Comparison of ENCODE assay signal across 8 mouse cellular contexts in the genomic region with DNA sequence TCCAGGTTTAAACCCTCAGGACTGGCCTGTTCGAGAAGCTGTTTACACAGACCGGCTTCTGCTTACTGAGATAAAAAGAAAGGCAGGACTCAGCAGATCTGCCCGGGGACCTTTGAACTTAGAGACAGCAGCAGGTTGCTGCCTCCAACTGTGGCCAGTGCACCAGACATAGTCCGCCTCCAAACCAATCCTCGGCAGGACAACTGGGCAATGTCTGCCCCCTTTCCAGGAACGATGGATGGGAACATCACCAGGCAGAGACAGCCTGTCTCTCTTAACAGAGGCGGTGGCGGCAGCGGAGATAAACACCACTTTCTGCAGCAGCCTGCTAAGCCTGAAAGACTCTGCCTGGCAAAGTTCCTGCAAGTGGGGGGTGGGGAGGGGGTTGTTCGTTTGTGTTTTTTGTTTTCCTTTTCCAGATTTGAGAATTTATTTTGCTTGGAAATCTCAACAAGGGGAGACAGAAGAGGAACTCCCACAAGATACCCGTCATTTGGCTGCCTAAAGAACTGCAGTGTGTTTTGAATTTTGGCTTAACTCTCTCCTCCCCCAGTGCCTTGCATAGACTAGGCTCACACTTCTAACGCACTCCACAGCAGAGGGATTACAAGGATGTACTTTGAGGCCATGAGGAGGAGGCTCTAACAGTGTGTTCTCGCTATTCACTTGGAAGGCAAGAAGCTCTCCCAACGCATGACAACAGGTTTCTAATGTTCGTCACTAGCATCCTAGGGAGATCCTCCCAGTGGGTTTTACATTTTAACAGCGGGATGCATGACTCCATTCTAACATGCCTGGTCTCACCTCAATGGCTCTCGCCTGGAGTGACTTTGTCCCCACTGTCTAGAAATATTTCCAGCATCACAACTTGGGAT. TPM values are rescaled to one million over a fixed set of nuclear protein-coding genes. Genes with fewer than 3 reads are reported as not detected.
DNase-seq lines count a peak whose midpoint lies in the region; ATAC-seq and TF ChIP-seq lines count a peak whose summit lies in the region.

No protein-coding gene starts in this region.

- peak overlapping the region; percentile 84; the same call in 1 of the 2 replicates for H3K9ac ChIP-seq in forebrain, embryonic 14.5 days (ENCODE audit: low read length)
- peak overlapping the region; percentile 87 for H3K9ac ChIP-seq in lung, embryonic 16.5 days (ENCODE audit: low read length)
- no peak overlapping the region; the same call in 1 of the 2 replicates for H3K9ac ChIP-seq in stomach, embryonic 14.5 days (replicated peaks; ENCODE audit: low read depth, low read length)

- no peak for DNase-seq in frontal cortex, postnatal 25 days (ENCODE audit: low spot score in 2 of 2)
- DNase-seq in MN1 (ENCODE audit: low spot score), result peak; percentile 36
- no peak for DNase-seq in forebrain, embryonic 14.5 days (ENCODE audit: low spot score)
- peak; percentile 95 for DNase-seq in kidney, adult 2 months
- no peak for DNase-seq in retina, embryonic 14.5 days (ENCODE audit: low spot score)

- H3K4me2 ChIP-seq in forebrain, embryonic 14.5 days (ENCODE audit: low read length), result peak overlapping the region; percentile 99
- H3K4me2 ChIP-seq in lung, embryonic 16.5 days (ENCODE audit: low read depth, low read length), result peak overlapping the region; percentile 95
- H3K4me2 ChIP-seq in stomach, embryonic 14.5 days (replicated peaks; ENCODE audit: low read depth, low read length), result peak overlapping the region; percentile 91

- H3K4me3 ChIP-seq in forebrain, embryonic 14.5 days (ENCODE audit: low read depth, low read length), result peak overlapping the region; percentile 77
- H3K4me3 ChIP-seq in kidney, adult 2 months (ENCODE audit: insufficient read depth, low read depth, low read length), result peak overlapping the region; percentile 67
- H3K4me3 ChIP-seq in lung, embryonic 16.5 days (ENCODE audit: low read length), result peak overlapping the region; percentile 91
- peak overlapping the region; percentile 60 for H3K4me3 ChIP-seq in stomach, embryonic 14.5 days (ENCODE audit: low read depth, low read length)

- H3K4me1 ChIP-seq in forebrain, embryonic 14.5 days (ENCODE audit: control insufficient read depth, insufficient read depth, low read length), result peaks cover 18% of the 10 kb centered on the region
- H3K4me1 ChIP-seq in kidney, adult 2 months (ENCODE audit: control insufficient read depth, insufficient read depth, low read length), result peaks cover 27% of the 10 kb centered on the region
- H3K4me1 ChIP-seq in lung, embryonic 16.5 days (replicated peaks; ENCODE audit: control insufficient read depth, insufficient read depth, low read length), result peaks cover 22% of the 10 kb centered on the region
- H3K4me1 ChIP-seq in stomach, embryonic 14.5 days (ENCODE audit: control insufficient read depth, insufficient read depth, low read length), result peaks cover 18% of the 10 kb centered on the region

- H3K9me3 ChIP-seq in forebrain, embryonic 14.5 days (replicated peaks; ENCODE audit: control insufficient read depth, low read length), result no peaks in the 10 kb centered on the region; the same call in 1 of the 2 replicates
- H3K9me3 ChIP-seq in lung, embryonic 16.5 days (ENCODE audit: control insufficient read depth, low read length), result no peaks in the 10 kb centered on the region; the same call in 1 of the 2 replicates
- H3K9me3 ChIP-seq in stomach, embryonic 14.5 days (ENCODE audit: control insufficient read depth, low read depth, low read length), result no peaks in the 10 kb centered on the region

- peak; percentile 66 for ATAC-seq in frontal cortex, adult (ENCODE audit: low TSS enrichment)
- ATAC-seq in forebrain, embryonic 14.5 days, result no peak
- ATAC-seq in lung, embryonic 16.5 days (ENCODE audit: low read depth), result no peak
- ATAC-seq in stomach, embryonic 14.5 days (ENCODE audit: insufficient number of reproducible peaks, insufficient read depth, low FRiP score, low read depth), result no peak

- TF ChIP-seq POLR2A in kidney, adult 2 months (IDR thresholded peaks at IDR 0.05; ENCODE audit: low read depth, low read length), result no peak

- peaks cover 21% of the 10 kb centered on the region for H3K36me3 ChIP-seq in forebrain, embryonic 14.5 days (ENCODE audit: control insufficient read depth, insufficient read depth, low read length)
- peaks cover 5% of the 10 kb centered on the region for H3K36me3 ChIP-seq in kidney, adult 2 months (ENCODE audit: control insufficient read depth, insufficient read depth, low read length)
- peaks cover 17% of the 10 kb centered on the region for H3K36me3 ChIP-seq in lung, embryonic 16.5 days (ENCODE audit: control insufficient read depth, insufficient read depth, low read length)
- H3K36me3 ChIP-seq in stomach, embryonic 14.5 days (ENCODE audit: control insufficient read depth, insufficient read depth, low read length), result no peaks in the 10 kb centered on the region; the same call in 1 of the 2 replicates

- H3K27ac ChIP-seq in forebrain, embryonic 14.5 days (ENCODE audit: low read depth, low read length), result no peak overlapping the region
- peak overlapping the region; percentile 87 for H3K27ac ChIP-seq in kidney, adult 2 months (ENCODE audit: insufficient read depth, low read depth, low read length)
- H3K27ac ChIP-seq in lung, embryonic 16.5 days (ENCODE audit: low read length), result peak overlapping the region; percentile 31
- H3K27ac ChIP-seq in stomach, embryonic 14.5 days (ENCODE audit: low read length), result peak overlapping the region; percentile 55; the same call in 1 of the 2 replicates

- H3K27me3 ChIP-seq in forebrain, embryonic 14.5 days (replicated peaks; ENCODE audit: control insufficient read depth, insufficient read depth, low read length), result no peaks in the 10 kb centered on the region
- no peaks in the 10 kb centered on the region for H3K27me3 ChIP-seq in kidney, adult 2 months (replicated peaks; ENCODE audit: control insufficient read depth, insufficient read depth, low read length)
- no peaks in the 10 kb centered on the region for H3K27me3 ChIP-seq in lung, embryonic 16.5 days (ENCODE audit: control insufficient read depth, insufficient read depth, low read depth, low read length)
- no peaks in the 10 kb centered on the region for H3K27me3 ChIP-seq in stomach, embryonic 14.5 days (ENCODE audit: control insufficient read depth, insufficient read depth, low read length)

- TF ChIP-seq CTCF in kidney, adult 2 months (conservative IDR thresholded peaks at IDR 0.05; ENCODE audit: insufficient read depth, insufficient read length, low read depth, low read length), result no peak

- 11% methylated on average over 17 of the region's 17 CpGs for WGBS in forebrain, embryonic 14.5 days
- 19% methylated on average over 17 of the region's 17 CpGs for WGBS in kidney, adult 2 months
- 9% methylated on average over 17 of the region's 17 CpGs for WGBS in lung, embryonic 16.5 days
- WGBS in stomach, embryonic 14.5 days, result 8% methylated on average over 17 of the region's 17 CpGs

RNA-seq across cellular contexts. Expression of gene Tpcn1, which starts 1.5 kb away (rescaled TPM):
- polyA plus RNA-seq in forebrain, embryonic 14.5 days (2014; fragmentation: Nextera tagmentation; extraction: Ambion mirVana), result 10.5 and 13.3 TPM in 2 replicates
- polyA plus RNA-seq in kidney, adult 2 months (2012; rRNA removed), result 200 and 216 TPM in 2 replicates
- polyA plus RNA-seq in lung, embryonic 16.5 days (2015; fragmentation: Nextera tagmentation; extraction: Ambion mirVana), result 17.8 and 18.0 TPM in 2 replicates
- polyA plus RNA-seq in stomach, embryonic 14.5 days (2014; fragmentation: Nextera tagmentation; extraction: Ambion mirVana), result 24.0 and 26.5 TPM in 2 replicates

RNA-seq across cellular contexts. Expression of gene Iqcd, which starts 1.8 kb away (rescaled TPM):
- polyA plus RNA-seq in forebrain, embryonic 14.5 days (2014; fragmentation: Nextera tagmentation; extraction: Ambion mirVana), result 2.0 and 2.4 TPM in 2 replicates
- 2.1 and 2.5 TPM in 2 replicates for polyA plus RNA-seq in kidney, adult 2 months (2012; rRNA removed)
- 1.2 and 1.9 TPM in 2 replicates for polyA plus RNA-seq in lung, embryonic 16.5 days (2015; fragmentation: Nextera tagmentation; extraction: Ambion mirVana)
- polyA plus RNA-seq in stomach, embryonic 14.5 days (2014; fragmentation: Nextera tagmentation; extraction: Ambion mirVana), result 0.54 and 0.78 TPM in 2 replicates

RNA-seq across cellular contexts. Expression of gene Rita1, which starts 25.4 kb away (rescaled TPM):
- polyA plus RNA-seq in forebrain, embryonic 14.5 days (2014; fragmentation: Nextera tagmentation; extraction: Ambion mirVana), result 15.9 and 18.3 TPM in 2 replicates
- 25.2 and 32.1 TPM in 2 replicates for polyA plus RNA-seq in kidney, adult 2 months (2012; rRNA removed)
- 13.8 and 14.0 TPM in 2 replicates for polyA plus RNA-seq in lung, embryonic 16.5 days (2015; fragmentation: Nextera tagmentation; extraction: Ambion mirVana)
- polyA plus RNA-seq in stomach, embryonic 14.5 days (2014; fragmentation: Nextera tagmentation; extraction: Ambion mirVana), result 8.4 and 9.0 TPM in 2 replicates

RNA-seq across cellular contexts. Expression of gene Ddx54, which starts 25.6 kb away (rescaled TPM):
- polyA plus RNA-seq in forebrain, embryonic 14.5 days (2014; fragmentation: Nextera tagmentation; extraction: Ambion mirVana), result 26.9 and 33.1 TPM in 2 replicates
- 29.3 and 31.6 TPM in 2 replicates for polyA plus RNA-seq in kidney, adult 2 months (2012; rRNA removed)
- 36.8 and 37.8 TPM in 2 replicates for polyA plus RNA-seq in lung, embryonic 16.5 days (2015; fragmentation: Nextera tagmentation; extraction: Ambion mirVana)
- polyA plus RNA-seq in stomach, embryonic 14.5 days (2014; fragmentation: Nextera tagmentation; extraction: Ambion mirVana), result 27.1 and 30.7 TPM in 2 replicates

RNA-seq across cellular contexts. Expression of gene Cfap73, which starts 47.1 kb away (rescaled TPM):
- 0.19 and 0.57 TPM in 2 replicates for polyA plus RNA-seq in forebrain, embryonic 14.5 days (2014; fragmentation: Nextera tagmentation; extraction: Ambion mirVana)
- not detected in 2 replicates for polyA plus RNA-seq in kidney, adult 2 months (2012; rRNA removed)
- 0.94 and 1.5 TPM in 2 replicates for polyA plus RNA-seq in lung, embryonic 16.5 days (2015; fragmentation: Nextera tagmentation; extraction: Ambion mirVana)
- polyA plus RNA-seq in stomach, embryonic 14.5 days (2014; fragmentation: Nextera tagmentation; extraction: Ambion mirVana), result not detected in 2 replicates

Comparison
In these comparisons a context has a peak if more than half of its experiments do, and no peak if none do; other contexts are left out.
1. DNase-seq: peak in MN1 (single experiment) and kidney, adult 2 months (single experiment); none in frontal cortex, postnatal 25 days (0 of 2), forebrain, embryonic 14.5 days (single experiment) and retina, embryonic 14.5 days (single experiment).
2. Peak in every context shown above with its lines, with median percentiles within 50 percentile points of each other: H3K4me2 ChIP-seq and H3K4me3 ChIP-seq.